Mouse (Mus musculus) adrenal gland, postnatal 25 days (tissue): ENCODE measurements at regions not wholly inside any gene's neighbourhood (a gene's known extent, or its start where the extent isn't known, plus 50 kb on each side); places are given as distances from the start of the nearest gene placed in this dataset.
A peak's percentile ranks its signal among the peaks of the same experiment; 100 is the strongest.

Source experiments
- DNase-seq: peaks from one replicate; pipeline ENCODE4 v3.0.0; 2021; ENCODE audit warnings: mixed read lengths

GRCm38 (mm10) chr10:98309667-98310066 lies 583.1 kb upstream of the C030005K15Rik start:
- no peak for DNase-seq

GRCm38 (mm10) chr10:98311403-98311802 lies 584.8 kb upstream of the C030005K15Rik start:
- no peak for DNase-seq

GRCm38 (mm10) chr10:98318416-98318815 lies 591.9 kb upstream of the C030005K15Rik start:
- DNase-seq = no peak

- no peak for DNase-seq
Measured at GRCm38 (mm10) chr10:98323846-98324245, 590.4 kb upstream of the Atp2b1 start.

- DNase-seq = no peak
Measured at GRCm38 (mm10) chr10:98324591-98324990, 589.6 kb upstream of the Atp2b1 start.

- no peak for DNase-seq
Measured at GRCm38 (mm10) chr10:98325720-98326119, 588.5 kb upstream of the Atp2b1 start.

- no peak for DNase-seq
Measured at GRCm38 (mm10) chr10:98332682-98333081, 581.5 kb upstream of the Atp2b1 start.

- DNase-seq = peak; percentile 2
Measured at GRCm38 (mm10) chr10:98333411-98334067, 580.7 kb upstream of the Atp2b1 start.

- no peak for DNase-seq
Measured at GRCm38 (mm10) chr10:98343827-98344226, 570.4 kb upstream of the Atp2b1 start.

GRCm38 (mm10) chr10:98349466-98349865 lies 564.7 kb upstream of the Atp2b1 start:
- DNase-seq = peak; percentile 64

- DNase-seq = no peak
Measured at GRCm38 (mm10) chr10:98350318-98350926, 563.8 kb upstream of the Atp2b1 start.

- DNase-seq = no peak
Measured at GRCm38 (mm10) chr10:98352061-98352460, 562.1 kb upstream of the Atp2b1 start.

- DNase-seq = no peak
Measured at GRCm38 (mm10) chr10:98354486-98354885, 559.7 kb upstream of the Atp2b1 start.

- no peak for DNase-seq
Measured at GRCm38 (mm10) chr10:98364604-98365003, 549.6 kb upstream of the Atp2b1 start.

GRCm38 (mm10) chr10:98372561-98372960 lies 541.6 kb upstream of the Atp2b1 start:
- DNase-seq = no peak

- no peak for DNase-seq
Measured at GRCm38 (mm10) chr10:98373314-98373713, 540.9 kb upstream of the Atp2b1 start.

GRCm38 (mm10) chr10:98374684-98375083 lies 539.5 kb upstream of the Atp2b1 start:
- DNase-seq = no peak

GRCm38 (mm10) chr10:98388543-98388942 lies 525.7 kb upstream of the Atp2b1 start:
- DNase-seq = no peak

- DNase-seq = no peak
Measured at GRCm38 (mm10) chr10:98399864-98400263, 514.3 kb upstream of the Atp2b1 start.

GRCm38 (mm10) chr10:98417807-98418743 lies 496.1 kb upstream of the Atp2b1 start:
- no peak for DNase-seq

GRCm38 (mm10) chr10:98424450-98424849 lies 489.8 kb upstream of the Atp2b1 start:
- DNase-seq = no peak

- DNase-seq = no peak
Measured at GRCm38 (mm10) chr10:98434974-98435373, 479.2 kb upstream of the Atp2b1 start.

- DNase-seq = no peak
Measured at GRCm38 (mm10) chr10:98461538-98461937, 452.7 kb upstream of the Atp2b1 start.
